Mouse (Mus musculus): ENCODE results near the gene Klc2.
"Not testable (repeated sequence)": the region's sequence is repeated elsewhere in the genome, so short reads cannot be mapped to it uniquely, and the experiment has no call there.

- not testable (repeated sequence) for TF ChIP-seq TAL1, GATA1 (IDR thresholded peaks at IDR 0.05; ENCODE audit: low read length)
Measured at GRCm38 (mm10) chr19:5149041-5149440, 30.7 kb upstream of the Klc2 start.
